Mouse (Mus musculus): ENCODE measurements around the gene Timp1.

GRCm38 (mm10) chrX:20847816-20848215 lies 22.1 kb upstream of the Timp1 start:
- no peak for TF ChIP-seq POLR2A (IDR thresholded peaks at IDR 0.05; ENCODE audit: borderline replicate concordance, extremely low read depth, low read depth, low read length)
- TF ChIP-seq CTCF (IDR thresholded peaks at IDR 0.05; ENCODE audit: insufficient read depth, low read length): no peak

All from lung, adult 2 months (tissue).